Mouse (Mus musculus) spleen, adult 12 weeks (tissue): ENCODE data around the gene Tmem120a.

Source experiments
- DNase-seq: peaks from one replicate; pipeline ENCODE4 v3.0.0; 2022; ENCODE audit warnings: low spot score

Tmem120a gene

GRCm38 (mm10) chr5:135731322-135731721 lies 12.9 kb downstream of the Tmem120a start:
- DNase-seq: no peak

- no peak for DNase-seq
Observed at GRCm38 (mm10) chr5:135730916-135731315, 13.3 kb downstream of the Tmem120a start.

- DNase-seq: no peak
Observed at GRCm38 (mm10) chr5:135730278-135730677, 14.0 kb downstream of the Tmem120a start.

GRCm38 (mm10) chr5:135729351-135729750 lies 14.9 kb downstream of the Tmem120a start:
- DNase-seq: no peak

DNA sequence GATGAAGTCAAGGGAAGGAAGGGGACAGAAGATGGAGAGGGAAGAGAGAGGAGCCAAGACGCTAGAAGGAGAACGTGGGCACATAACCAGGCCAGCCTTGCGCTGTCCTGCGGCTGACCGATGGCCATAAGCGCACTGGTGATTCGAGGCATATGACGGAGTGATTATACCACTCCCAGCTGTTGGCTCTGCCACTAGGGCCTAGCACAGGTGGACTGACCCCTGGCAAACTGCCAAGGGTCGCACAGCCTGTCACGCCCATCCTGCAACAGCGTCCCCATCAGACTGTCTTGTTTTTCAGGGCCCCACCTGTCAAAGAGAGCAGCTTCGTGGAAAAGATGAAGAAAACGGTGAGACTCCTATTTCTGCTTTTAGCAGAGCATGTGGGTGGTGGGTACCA lies 15.9 kb downstream of the Tmem120a start:
- DNase-seq: no peak

DNA sequence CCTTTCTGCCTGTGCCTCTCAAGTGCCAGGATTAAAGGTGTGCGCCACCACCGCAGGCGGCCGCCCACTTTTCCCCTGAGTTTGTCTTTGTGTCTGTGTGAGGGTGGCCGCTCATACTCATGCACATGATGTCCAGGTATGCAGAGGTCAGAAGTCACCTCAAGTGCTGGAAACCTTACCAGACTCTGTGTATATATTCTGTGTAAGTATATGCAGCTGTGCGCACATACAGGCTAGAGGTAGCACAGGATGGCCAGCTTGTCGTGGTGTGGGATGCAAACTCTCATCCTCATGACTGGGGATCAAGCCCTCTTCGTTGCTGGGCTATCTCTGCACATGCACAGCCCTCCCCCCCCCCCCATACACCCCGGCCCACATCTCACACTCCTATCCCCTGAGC lies 16.4 kb downstream of the Tmem120a start:
- no peak for DNase-seq

- no peak for DNase-seq
Observed at GRCm38 (mm10) chr5:135726641-135727346, 17.5 kb downstream of the Tmem120a start.

GRCm38 (mm10) chr5:135725991-135726390 lies 18.3 kb downstream of the Tmem120a start:
- no peak for DNase-seq

GRCm38 (mm10) chr5:135725391-135725841 lies 18.8 kb downstream of the Tmem120a start:
- no peak for DNase-seq

DNA sequence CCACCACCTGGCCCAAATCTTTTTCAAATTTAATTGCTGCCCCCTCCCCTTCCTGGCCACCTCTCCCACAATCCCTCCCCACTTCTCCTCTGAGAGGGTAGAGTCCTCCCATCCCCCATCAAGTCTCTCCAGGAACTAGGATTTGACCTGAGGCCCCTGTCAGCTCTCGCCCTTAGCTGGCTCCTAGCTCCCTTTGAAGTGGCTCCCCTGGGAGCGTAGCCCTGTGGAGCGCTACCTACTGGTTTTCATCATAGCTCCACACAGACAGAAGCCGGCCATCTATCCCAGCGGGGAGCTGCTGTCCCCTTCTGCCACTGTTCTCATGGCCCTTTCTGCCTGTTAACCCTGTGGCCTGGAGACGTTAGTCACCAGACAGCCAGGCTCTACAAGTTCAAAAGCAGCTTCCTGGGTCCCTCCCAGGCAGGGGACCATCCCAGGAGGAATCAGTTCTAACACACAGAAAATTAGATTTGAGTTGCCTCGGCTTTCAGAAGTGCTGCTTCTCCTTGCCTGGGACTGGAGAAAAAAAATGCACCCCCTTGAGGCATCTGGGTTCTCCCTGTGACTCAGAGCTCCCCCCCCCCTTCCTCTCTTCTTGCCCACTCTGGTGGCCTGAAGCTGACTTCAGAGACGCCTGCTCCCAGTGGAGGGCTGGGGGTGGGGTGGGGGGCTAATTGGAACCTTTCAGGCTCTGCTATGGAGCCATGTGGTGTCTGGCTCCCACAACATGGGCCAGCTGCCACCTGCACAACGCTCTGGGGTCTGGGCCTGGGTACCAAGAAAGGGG lies 19.5 kb downstream of the Tmem120a start:
- DNase-seq: no peak

- no peak for DNase-seq
Observed at GRCm38 (mm10) chr5:135723165-135723751, 21.0 kb downstream of the Tmem120a start.

DNA sequence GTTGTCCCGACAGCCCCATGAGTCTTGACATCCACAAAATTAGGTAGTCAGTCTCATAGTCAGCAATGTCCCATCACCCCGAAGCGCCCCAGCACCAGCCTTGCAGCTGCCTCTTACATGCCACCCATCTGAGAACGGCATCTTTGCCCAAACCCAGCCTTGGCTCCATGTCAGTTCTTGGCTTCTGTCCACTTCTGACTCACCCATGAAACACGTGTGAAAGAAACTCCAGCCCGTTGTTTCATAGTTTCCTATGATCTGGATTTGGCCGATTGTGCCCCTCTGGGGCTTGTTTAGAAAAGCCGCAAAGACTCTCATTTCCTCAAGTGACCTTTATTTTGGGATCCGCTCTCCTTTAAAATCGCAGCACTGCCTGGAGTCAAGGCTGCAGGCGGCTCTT lies 22.1 kb downstream of the Tmem120a start:
- DNase-seq: no peak

GRCm38 (mm10) chr5:135721076-135721475 lies 23.2 kb downstream of the Tmem120a start:
- no peak for DNase-seq

DNA sequence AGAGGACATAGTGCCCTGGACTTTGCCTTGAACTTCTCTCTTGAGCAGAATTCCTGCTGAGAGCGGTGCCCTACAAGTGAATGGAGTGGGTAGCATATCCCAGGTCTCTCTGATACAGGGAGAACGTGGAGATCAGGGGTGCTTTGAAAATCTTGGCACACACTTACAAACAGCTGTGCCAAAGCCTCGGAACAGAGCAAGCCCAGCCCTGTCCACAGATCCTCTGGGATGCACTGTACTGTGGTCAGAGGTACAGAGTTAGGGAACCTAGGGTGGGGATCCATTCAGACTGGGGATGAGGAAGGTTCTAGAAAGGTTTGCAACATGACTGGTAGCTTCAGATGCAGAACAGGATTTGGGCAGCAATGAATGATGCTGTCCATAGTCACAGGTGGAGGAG lies 24.1 kb downstream of the Tmem120a start:
- no peak for DNase-seq

DNA sequence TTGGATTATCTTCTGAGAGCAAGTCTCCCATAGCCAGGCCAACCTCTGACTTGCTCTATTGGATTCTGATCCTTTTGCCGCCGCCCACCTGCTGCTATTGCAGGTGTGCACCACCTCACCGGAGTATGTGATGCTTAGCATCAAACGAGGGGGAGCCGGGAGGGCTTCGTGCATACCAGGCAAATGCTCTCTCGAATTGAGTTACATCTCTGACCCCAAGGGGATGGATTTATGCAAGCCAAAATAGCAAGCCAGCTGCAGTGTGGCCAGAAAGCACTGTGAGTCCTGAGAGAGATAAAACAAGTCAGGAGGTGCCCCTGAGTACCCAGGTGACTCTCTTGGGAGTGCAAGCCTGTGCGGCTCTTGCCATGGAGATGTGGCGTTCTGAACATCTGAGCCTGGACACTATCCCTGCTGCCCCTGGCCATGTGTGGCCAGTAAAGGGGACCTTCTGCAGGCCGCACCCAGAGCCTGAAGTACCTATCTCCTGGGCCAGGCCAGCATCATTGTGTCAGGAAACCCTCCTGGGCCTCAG lies 24.6 kb downstream of the Tmem120a start:
- DNase-seq: no peak

- DNase-seq: no peak
Observed at GRCm38 (mm10) chr5:135715624-135716023, 28.6 kb downstream of the Tmem120a start.

DNA sequence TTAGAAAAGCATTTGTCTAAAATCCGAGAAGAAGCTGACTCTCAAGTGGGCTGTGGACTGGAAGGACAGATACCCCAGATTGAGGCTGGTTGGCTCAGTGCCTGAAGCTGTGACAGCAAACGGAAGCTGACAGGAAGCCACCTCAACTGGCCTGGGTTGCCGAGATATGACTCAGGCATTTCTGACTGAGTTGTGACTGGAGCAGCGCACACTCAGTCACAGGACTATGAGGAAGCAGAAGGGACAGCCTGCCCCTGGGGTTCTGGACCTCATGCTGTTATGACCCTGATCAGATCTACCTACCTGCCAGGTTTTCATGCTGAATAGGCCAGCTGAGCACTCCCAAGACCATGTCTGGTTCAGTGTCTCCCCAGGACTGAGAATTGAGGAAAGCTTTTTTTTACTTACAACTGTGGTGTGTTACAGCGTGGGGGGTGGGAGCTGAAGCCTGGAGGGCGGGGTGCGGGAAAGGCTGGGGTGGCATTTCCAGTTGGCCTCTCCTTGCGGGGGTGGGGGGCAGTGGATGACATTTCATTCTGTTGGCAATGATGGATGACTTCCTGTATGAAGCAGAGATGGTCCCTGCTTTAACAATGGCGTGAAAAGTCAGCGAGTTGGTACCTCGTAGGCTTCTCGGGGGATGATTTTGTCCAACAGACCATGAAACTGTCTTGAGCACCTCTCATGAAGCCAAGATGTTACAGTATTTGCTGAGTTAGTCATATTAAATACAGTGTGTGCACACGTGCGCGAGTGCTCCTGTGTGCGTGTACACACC lies 30.6 kb downstream of the Tmem120a start:
- peak; percentile 24 for DNase-seq

GRCm38 (mm10) chr5:135712803-135713202 lies 31.4 kb downstream of the Tmem120a start:
- DNase-seq: no peak

- no peak for DNase-seq
Observed at GRCm38 (mm10) chr5:135711582-135712355, 32.5 kb downstream of the Tmem120a start.

GRCm38 (mm10) chr5:135710599-135711214 lies 33.5 kb downstream of the Tmem120a start:
- DNase-seq: no peak

DNA sequence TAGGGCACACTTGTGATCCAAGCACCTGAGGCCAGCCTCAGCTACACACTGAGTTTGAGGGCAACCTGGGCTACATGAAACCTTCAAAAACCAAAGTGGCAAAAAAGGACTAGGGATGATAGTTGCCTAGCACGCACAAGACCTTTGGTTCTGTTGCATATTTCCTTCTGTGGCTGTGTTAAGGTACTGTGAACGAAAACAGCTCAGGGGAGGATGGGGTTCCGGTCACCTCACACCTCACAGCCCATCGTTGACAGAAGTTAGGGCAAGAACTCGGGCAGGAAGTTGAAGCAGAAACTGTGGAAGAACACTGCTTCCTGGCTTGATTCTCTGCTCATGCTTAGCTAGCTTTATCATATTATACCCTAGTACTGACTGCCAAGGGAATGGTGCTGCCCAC lies 34.5 kb downstream of the Tmem120a start:
- DNase-seq: no peak
